Mouse (Mus musculus): ENCODE measurements around the gene Ly6g6e.

DNA sequence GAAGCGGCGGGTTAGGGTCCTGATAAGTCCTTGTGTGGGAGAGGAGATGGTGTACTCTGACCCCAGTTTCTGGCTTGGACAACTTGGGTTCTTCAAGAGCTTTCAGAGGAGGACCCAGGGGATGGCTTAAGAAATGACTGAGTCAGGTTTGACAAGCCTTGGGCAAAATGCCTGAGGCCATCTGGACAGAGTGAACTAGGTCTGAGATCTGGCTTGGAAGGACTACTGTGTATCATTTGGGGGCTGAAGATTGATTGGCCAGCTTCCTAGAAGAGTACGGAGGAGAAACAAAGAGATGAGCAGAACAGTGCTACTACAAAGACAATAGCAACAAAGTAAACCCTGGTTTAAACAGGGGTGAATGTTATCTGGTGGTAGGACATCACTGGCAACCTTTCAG, 13.2 kb upstream of the Ly6g6e start:
- TF ChIP-seq POLR2A (IDR thresholded peaks at IDR 0.05; ENCODE audit: borderline replicate concordance, insufficient read depth, low read length) = no peak
- TF ChIP-seq CTCF (IDR thresholded peaks at IDR 0.05; ENCODE audit: borderline replicate concordance, insufficient read depth, low read depth, low read length) = no peak

All from cerebellum, adult 2 months (tissue).